Mouse (Mus musculus) MEL (cell line): Measurements from ENCODE around the gene Spire2. TPM values are rescaled to one million over a fixed set of nuclear protein-coding genes. Genes with fewer than 3 reads are reported as not detected.

Experiments used
- DNase-seq: peaks from one replicate; pipeline ENCODE4 v3.0.0; 2011; ENCODE audit warnings: low read depth, low spot score
- H3K27ac ChIP-seq: 2 replicates; pipeline ENCODE4 v1.5.1; 2012; ENCODE audit warnings: low read depth, mild to moderate bottlenecking, control low read depth, low read length, moderate library complexity; ENCODE audit not compliant: control insufficient read depth
- H3K27me3 ChIP-seq, 2 experiments: fragments of 150-350 bp in 1 of 2; sonication (generic) in 1 of 2; 2 replicates each; pipeline ENCODE4 v1.6.1; 2012; ENCODE audit warnings: low read length in 2 of 2, mild to moderate bottlenecking in 2 of 2, improper control_type of control experiment in 1 of 2, moderate library complexity in 1 of 2; ENCODE audit not compliant: insufficient read depth in 2 of 2, control insufficient read depth in 1 of 2
- H3K36me3 ChIP-seq, 2 experiments: 2 replicates each; pipeline ENCODE4 v1.6.1; 2012 to 2014; ENCODE audit warnings: low read length in 2 of 2, improper control_type of control experiment in 1 of 2, inconsistent platforms in 1 of 2, mild to moderate bottlenecking in 1 of 2; ENCODE audit not compliant: insufficient read depth in 2 of 2, control insufficient read depth in 1 of 2
- H3K4me1 ChIP-seq, 2 experiments: fragments of 150-350 bp in 1 of 2; sonication (generic) in 1 of 2; 2 replicates each; pipeline ENCODE4 v1.6.1; 2012; ENCODE audit warnings: low read length in 2 of 2, improper control_type of control experiment in 1 of 2, mild to moderate bottlenecking in 1 of 2; ENCODE audit not compliant: insufficient read depth in 2 of 2, control insufficient read depth in 1 of 2
- H3K4me3 ChIP-seq, 2 experiments: fragments of 150-350 bp in 1 of 2; sonication (generic) in 1 of 2; 2 replicates each; pipeline ENCODE4 v1.5.1; 2012; ENCODE audit warnings: low read depth in 2 of 2, low read length in 2 of 2, mild to moderate bottlenecking in 2 of 2, moderate library complexity in 2 of 2, control low read depth in 1 of 2, improper control_type of control experiment in 1 of 2; ENCODE audit not compliant: control insufficient read depth in 1 of 2, insufficient read depth in 1 of 2
- H3K79me2 ChIP-seq: 2 replicates; pipeline ENCODE4 v1.6.1; 2012; ENCODE audit warnings: mild to moderate bottlenecking, low read length, moderate library complexity; ENCODE audit not compliant: control insufficient read depth, poor library complexity, insufficient read depth
- H3K9ac ChIP-seq: 2 replicates; pipeline ENCODE4 v1.6.1; 2012; ENCODE audit warnings: low read depth, mild to moderate bottlenecking, control low read depth, low read length, moderate library complexity; ENCODE audit not compliant: control insufficient read depth, poor library complexity, severe bottlenecking
- H3K9me3 ChIP-seq: fragments of 150-350 bp; sonication (generic); replicated peaks from 2 replicates; pipeline ENCODE4 v1.6.1; 2012; ENCODE audit warnings: mild to moderate bottlenecking, low read length, improper control_type of control experiment, moderate library complexity; ENCODE audit not compliant: insufficient read depth
- BHLHE40 ChIP-seq: IDR thresholded peaks from 2 replicates; pipeline ENCODE4 v1.6.1; 2012; ENCODE audit warnings: low read depth, mild to moderate bottlenecking, inconsistent platforms, low read length, improper control_type of control experiment, borderline replicate concordance
- CTCF ChIP-seq, 3 experiments: IDR thresholded peaks in 2 of 3; conservative IDR thresholded peaks in 1 of 3; 2 replicates each; pipeline ENCODE4 v1.5.1; 2011 to 2012; ENCODE audit warnings: low read length in 3 of 3, low read depth in 2 of 3, mild to moderate bottlenecking in 2 of 3, improper control_type of control experiment in 1 of 3, inconsistent platforms in 1 of 3, mixed read lengths in 1 of 3, moderate library complexity in 1 of 3; ENCODE audit not compliant: control insufficient read depth in 1 of 3, insufficient read depth in 1 of 3, poor library complexity in 1 of 3, severe bottlenecking in 1 of 3
- E2F4 ChIP-seq: IDR thresholded peaks from 2 replicates; pipeline ENCODE4 v1.6.1; 2011; ENCODE audit warnings: low read depth, low read length, improper control_type of control experiment, borderline replicate concordance
- ELF1 ChIP-seq: IDR thresholded peaks from 2 replicates; pipeline ENCODE4 v1.6.1; 2014; ENCODE audit warnings: low read depth, mild to moderate bottlenecking, inconsistent platforms, low read length, improper control_type of control experiment, moderate library complexity
- EP300 ChIP-seq, 2 experiments: IDR thresholded peaks; 2 replicates each; pipeline ENCODE4 v1.6.1; 2011; ENCODE audit warnings: improper control_type of control experiment in 2 of 2, low read length in 2 of 2, low read depth in 1 of 2, mild to moderate bottlenecking in 1 of 2
- ETS1 ChIP-seq: IDR thresholded peaks from 2 replicates; pipeline ENCODE4 v1.6.1; 2012; ENCODE audit warnings: low read depth, mild to moderate bottlenecking, inconsistent platforms, low read length, improper control_type of control experiment, moderate library complexity
- GATA1 ChIP-seq: IDR thresholded peaks from 2 replicates; pipeline ENCODE4 v1.6.1; 2011; ENCODE audit warnings: low read depth, low read length, improper control_type of control experiment
- HCFC1 ChIP-seq: IDR thresholded peaks from 2 replicates; pipeline ENCODE4 v1.6.1; 2012; ENCODE audit warnings: low read depth, mild to moderate bottlenecking, inconsistent platforms, low read length, improper control_type of control experiment, moderate library complexity
- JUND ChIP-seq: IDR thresholded peaks from 2 replicates; pipeline ENCODE4 v1.6.1; 2011; ENCODE audit warnings: low read depth, mild to moderate bottlenecking, improper control_type of control experiment, low read length
- KAT2A ChIP-seq: conservative IDR thresholded peaks from 2 replicates; pipeline ENCODE4 v1.6.1; 2012; ENCODE audit warnings: low read depth, low read length, improper control_type of control experiment, inconsistent platforms
- MAFK ChIP-seq: IDR thresholded peaks from 2 replicates; pipeline ENCODE4 v1.6.1; 2011; ENCODE audit warnings: low read depth, mild to moderate bottlenecking, low read length, improper control_type of control experiment, borderline replicate concordance
- MAX ChIP-seq: IDR thresholded peaks from 2 replicates; pipeline ENCODE4 v1.6.1; 2011; ENCODE audit warnings: low read length, improper control_type of control experiment
- MAZ ChIP-seq: IDR thresholded peaks from 2 replicates; pipeline ENCODE4 v1.6.1; 2012; ENCODE audit warnings: low read depth, mild to moderate bottlenecking, inconsistent platforms, low read length, improper control_type of control experiment
- MXI1 ChIP-seq: IDR thresholded peaks from 2 replicates; pipeline ENCODE4 v1.6.1; 2011; ENCODE audit warnings: mild to moderate bottlenecking, low read depth, low read length, improper control_type of control experiment
- MYB ChIP-seq: IDR thresholded peaks from 2 replicates; pipeline ENCODE4 v1.6.1; 2011; ENCODE audit warnings: mild to moderate bottlenecking, low read depth, low read length, improper control_type of control experiment
- MYC ChIP-seq: IDR thresholded peaks from 2 replicates; pipeline ENCODE4 v1.6.1; 2011; ENCODE audit warnings: low read depth, mild to moderate bottlenecking, low read length, improper control_type of control experiment, moderate library complexity
- NELFE ChIP-seq: IDR thresholded peaks from 2 replicates; pipeline ENCODE4 v1.6.1; 2011; ENCODE audit warnings: low read depth, low read length, improper control_type of control experiment
- POLR2AphosphoS2 ChIP-seq: IDR thresholded peaks from 2 replicates; pipeline ENCODE4 v1.6.1; 2011; ENCODE audit warnings: low read length, improper control_type of control experiment
- RAD21 ChIP-seq: IDR thresholded peaks from 2 replicates; pipeline ENCODE4 v1.6.1; 2011; ENCODE audit warnings: mild to moderate bottlenecking, low read depth, low read length, improper control_type of control experiment
- RCOR1 ChIP-seq: IDR thresholded peaks from 2 replicates; pipeline ENCODE4 v1.6.1; 2012; ENCODE audit warnings: low read depth, mild to moderate bottlenecking, inconsistent platforms, low read length, improper control_type of control experiment
- SIN3A ChIP-seq: IDR thresholded peaks from 2 replicates; pipeline ENCODE4 v1.6.1; 2012; ENCODE audit warnings: low read length, improper control_type of control experiment, inconsistent platforms
- TAL1 ChIP-seq: IDR thresholded peaks from 2 replicates; pipeline ENCODE4 v1.6.1; 2012; ENCODE audit warnings: mild to moderate bottlenecking, inconsistent platforms, low read length, moderate library complexity, mixed read lengths
- TBP ChIP-seq: IDR thresholded peaks from 2 replicates; pipeline ENCODE4 v1.8.0; 2011; ENCODE audit warnings: low read depth, low read length, improper control_type of control experiment
- TCF12 ChIP-seq: IDR thresholded peaks from 2 replicates; pipeline ENCODE4 v1.6.1; 2014; ENCODE audit warnings: low read depth, mild to moderate bottlenecking, inconsistent platforms, low read length, improper control_type of control experiment, moderate library complexity
- UBTF ChIP-seq: IDR thresholded peaks from 2 replicates; pipeline ENCODE4 v1.6.1; 2012; ENCODE audit warnings: low read depth, mild to moderate bottlenecking, inconsistent platforms, low read length, improper control_type of control experiment, moderate library complexity, borderline replicate concordance; ENCODE audit not compliant: insufficient read depth
- USF1 ChIP-seq: IDR thresholded peaks from 2 replicates; pipeline ENCODE4 v1.6.1; 2014; ENCODE audit warnings: low read depth, mild to moderate bottlenecking, inconsistent platforms, low read length, improper control_type of control experiment, moderate library complexity
- ZC3H11A ChIP-seq: IDR thresholded peaks from 2 replicates; pipeline ENCODE4 v1.6.1; 2012; ENCODE audit warnings: low read depth, mild to moderate bottlenecking, inconsistent platforms, low read length, improper control_type of control experiment
- ZKSCAN1 ChIP-seq: IDR thresholded peaks from 2 replicates; pipeline ENCODE4 v1.6.1; 2012; ENCODE audit warnings: low read depth, mild to moderate bottlenecking, inconsistent platforms, low read length, improper control_type of control experiment, moderate library complexity
- ZMIZ1 ChIP-seq: IDR thresholded peaks from 2 replicates; pipeline ENCODE4 v1.6.1; 2012; ENCODE audit warnings: low read depth, mild to moderate bottlenecking, inconsistent platforms, low read length, improper control_type of control experiment, moderate library complexity
- ZNF384 ChIP-seq: IDR thresholded peaks from 2 replicates; pipeline ENCODE4 v1.6.1; 2012; ENCODE audit warnings: low read depth, mild to moderate bottlenecking, inconsistent platforms, low read length, improper control_type of control experiment
- polyA plus RNA-seq, 2 experiments: library from polyadenylated mRNA; stranded (reverse) in 1 of 2; unstranded in 1 of 2; fragments of >175 nt in 1 of 2; fragments of >200 nt in 1 of 2; gene quantifications; 2 replicates each; pipeline versions ENCODE4 v1.2.1 to v1.2.4; 2012; ENCODE audit warnings: low replicate concordance in 2 of 2, low read depth in 1 of 2; ENCODE audit not compliant: insufficient read length in 2 of 2, insufficient read depth in 1 of 2, missing spikeins in 1 of 2
- total RNA-seq: library from RNA; depleted of rRNA; stranded (reverse); fragments of 300-350 nt; gene quantifications from 2 replicates; pipeline ENCODE4 v1.2.3, GENCODE M21; 2012

Spire2 gene
- total and polyA plus RNA-seq, 3 experiments: 1.1 to 5.4 TPM; not detected in 1

GRCm38 (mm10) chr8:123331301-123331700 lies 1.2 kb upstream of the Spire2 start:
- H3K27ac ChIP-seq: peak overlapping the region; percentile 71
- H3K4me1 ChIP-seq: peaks cover 0 to 27% of the 10 kb centered on the region in 2 experiments; a peak in 3 of 4 replicates

GRCm38 (mm10) chr8:123331810-123332209 lies 703 bp upstream of the Spire2 start:
- peak overlapping the region; percentile 61 to 74 for H3K4me3 ChIP-seq
- H3K27ac ChIP-seq: peak overlapping the region; percentile 71

More at GRCm38 (mm10) chr8:123331301-123331700, 1.2 kb upstream of the Spire2 start:
- Histone ChIP-seq H3K36me3 (peaks cover 0 to 14% of the 10 kb centered on the region in 2 experiments; a peak in 2 of 4 replicates), H3K79me2 (no peaks in the 10 kb centered on the region), H3K9me3 (no peaks in the 10 kb centered on the region), H3K9ac (peak overlapping the region; percentile 32), H3K27me3 (no peaks in the 10 kb centered on the region), H3K4me3 (peak overlapping the region; percentile 61 to 74)
- DNase-seq: no peak
- TF ChIP-seq UBTF: no peak

GRCm38 (mm10) chr8:123333091-123333587 lies 626 bp downstream of the Spire2 start:
- Histone ChIP-seq H3K4me1 (peaks cover 0 to 19% of the 10 kb centered on the region in 2 experiments; a peak in 3 of 4 replicates), H3K9ac (peak overlapping the region; percentile 41), H3K79me2 (no peaks in the 10 kb centered on the region), H3K9me3 (no peaks in the 10 kb centered on the region), H3K27me3 (no peaks in the 10 kb centered on the region), H3K36me3 (peaks cover 0 to 9% of the 10 kb centered on the region in 2 experiments; a peak in 2 of 4 replicates), H3K4me3 (peak overlapping the region; percentile 61 to 63; a peak in 3 of 4 replicates)
- peak; percentile 35 for DNase-seq
- no peak for TF ChIP-seq TBP
- no peak for TF ChIP-seq TAL1
- TF ChIP-seq POLR2AphosphoS2: no peak
- TF ChIP-seq MYC: no peak
- no peak for TF ChIP-seq EP300 (IDR thresholded peaks at IDR 0.05; ENCODE audit: low read depth in 1 of 2, low read length in 2 of 2)
- TF ChIP-seq, all 39 proteins: peak for 0
- no peak overlapping the region for H3K27ac ChIP-seq

More at GRCm38 (mm10) chr8:123331810-123332209, 703 bp upstream of the Spire2 start:
- peak overlapping the region; percentile 47 for H3K9ac ChIP-seq
- peaks cover 0 to 27% of the 10 kb centered on the region in 2 experiments; a peak in 3 of 4 replicates for H3K4me1 ChIP-seq
- peaks cover 0 to 14% of the 10 kb centered on the region in 2 experiments; a peak in 2 of 4 replicates for H3K36me3 ChIP-seq
- no peaks in the 10 kb centered on the region for H3K27me3 ChIP-seq
- DNase-seq: peak; percentile 85
- no peaks in the 10 kb centered on the region for H3K79me2 ChIP-seq
- no peaks in the 10 kb centered on the region for H3K9me3 ChIP-seq
- TF ChIP-seq ZKSCAN1 (no peak), ETS1 (peak; percentile 89), NELFE (no peak; the same call in 1 of the 2 replicates), UBTF (no peak), JUND (no peak), KAT2A (no peak), BHLHE40 (no peak), HCFC1 (peak; percentile 56; the same call in 1 of the 2 replicates), CTCF (IDR thresholded peaks at IDR 0.05 in 2 of 3, conservative IDR thresholded peaks at IDR 0.05 in 1 of 3; ENCODE audit: control insufficient read depth in 1 of 3, insufficient read depth in 1 of 3, low read depth in 2 of 3, low read length in 3 of 3, poor library complexity in 1 of 3, severe bottlenecking in 1 of 3) (no peak), MYC (peak; percentile 62; the same call in 1 of the 2 replicates), E2F4 (no peak), RAD21 (no peak), POLR2AphosphoS2 (no peak), ELF1 (0 out of 2 replicates have a peak, but pooled peaks have one; percentile 16), USF1 (no peak), MXI1 (no peak), MAX (peak; percentile 34), TCF12 (peak; percentile 79), EP300 (IDR thresholded peaks at IDR 0.05; ENCODE audit: low read depth in 1 of 2, low read length in 2 of 2) (peak; percentile 79 to 86), MYB (peak; percentile 86), ZC3H11A (no peak), RCOR1 (peak; percentile 86), MAFK (no peak), GATA1 (peak; percentile 83), ZMIZ1 (peak; percentile 57), ZNF384 (no peak), TAL1 (peak; percentile 69), SIN3A (peak; percentile 79), MAZ (no peak)
- TF ChIP-seq, all 39 proteins: peak for 13
